Mouse (Mus musculus) MEL (cell line): ENCODE results near the gene Ascc2. TPM values are rescaled to one million over a fixed set of nuclear protein-coding genes. Genes with fewer than 3 reads are reported as not detected.
A peak's percentile ranks its signal among the peaks of the same experiment; 100 is the strongest.

Experiments
- DNase-seq: peaks from one replicate; pipeline ENCODE4 v3.0.0; 2011; ENCODE audit warnings: low read depth, low spot score
- H3K27ac ChIP-seq: 2 replicates; pipeline ENCODE4 v1.5.1; 2012; ENCODE audit warnings: low read depth, mild to moderate bottlenecking, control low read depth, low read length, moderate library complexity; ENCODE audit not compliant: control insufficient read depth
- H3K27me3 ChIP-seq, 2 experiments: fragments of 150-350 bp in 1 of 2; sonication (generic) in 1 of 2; 2 replicates each; pipeline ENCODE4 v1.6.1; 2012; ENCODE audit warnings: low read length in 2 of 2, mild to moderate bottlenecking in 2 of 2, improper control_type of control experiment in 1 of 2, moderate library complexity in 1 of 2; ENCODE audit not compliant: insufficient read depth in 2 of 2, control insufficient read depth in 1 of 2
- H3K36me3 ChIP-seq, 2 experiments: 2 replicates each; pipeline ENCODE4 v1.6.1; 2012 to 2014; ENCODE audit warnings: low read length in 2 of 2, improper control_type of control experiment in 1 of 2, inconsistent platforms in 1 of 2, mild to moderate bottlenecking in 1 of 2; ENCODE audit not compliant: insufficient read depth in 2 of 2, control insufficient read depth in 1 of 2
- H3K4me1 ChIP-seq, 2 experiments: fragments of 150-350 bp in 1 of 2; sonication (generic) in 1 of 2; 2 replicates each; pipeline ENCODE4 v1.6.1; 2012; ENCODE audit warnings: low read length in 2 of 2, improper control_type of control experiment in 1 of 2, mild to moderate bottlenecking in 1 of 2; ENCODE audit not compliant: insufficient read depth in 2 of 2, control insufficient read depth in 1 of 2
- H3K4me3 ChIP-seq, 2 experiments: fragments of 150-350 bp in 1 of 2; sonication (generic) in 1 of 2; 2 replicates each; pipeline ENCODE4 v1.5.1; 2012; ENCODE audit warnings: low read depth in 2 of 2, low read length in 2 of 2, mild to moderate bottlenecking in 2 of 2, moderate library complexity in 2 of 2, control low read depth in 1 of 2, improper control_type of control experiment in 1 of 2; ENCODE audit not compliant: control insufficient read depth in 1 of 2, insufficient read depth in 1 of 2
- H3K79me2 ChIP-seq: 2 replicates; pipeline ENCODE4 v1.6.1; 2012; ENCODE audit warnings: mild to moderate bottlenecking, low read length, moderate library complexity; ENCODE audit not compliant: control insufficient read depth, poor library complexity, insufficient read depth
- H3K9ac ChIP-seq: 2 replicates; pipeline ENCODE4 v1.6.1; 2012; ENCODE audit warnings: low read depth, mild to moderate bottlenecking, control low read depth, low read length, moderate library complexity; ENCODE audit not compliant: control insufficient read depth, poor library complexity, severe bottlenecking
- H3K9me3 ChIP-seq: fragments of 150-350 bp; sonication (generic); replicated peaks from 2 replicates; pipeline ENCODE4 v1.6.1; 2012; ENCODE audit warnings: mild to moderate bottlenecking, low read length, improper control_type of control experiment, moderate library complexity; ENCODE audit not compliant: insufficient read depth
- BHLHE40 ChIP-seq: IDR thresholded peaks from 2 replicates; pipeline ENCODE4 v1.6.1; 2012; ENCODE audit warnings: low read depth, mild to moderate bottlenecking, inconsistent platforms, low read length, improper control_type of control experiment, borderline replicate concordance
- E2F4 ChIP-seq: IDR thresholded peaks from 2 replicates; pipeline ENCODE4 v1.6.1; 2011; ENCODE audit warnings: low read depth, low read length, improper control_type of control experiment, borderline replicate concordance
- EP300 ChIP-seq, 2 experiments: IDR thresholded peaks; 2 replicates each; pipeline ENCODE4 v1.6.1; 2011; ENCODE audit warnings: improper control_type of control experiment in 2 of 2, low read length in 2 of 2, low read depth in 1 of 2, mild to moderate bottlenecking in 1 of 2
- GATA1 ChIP-seq: IDR thresholded peaks from 2 replicates; pipeline ENCODE4 v1.6.1; 2011; ENCODE audit warnings: low read depth, low read length, improper control_type of control experiment
- MAFK ChIP-seq: IDR thresholded peaks from 2 replicates; pipeline ENCODE4 v1.6.1; 2011; ENCODE audit warnings: low read depth, mild to moderate bottlenecking, low read length, improper control_type of control experiment, borderline replicate concordance
- MYC ChIP-seq: IDR thresholded peaks from 2 replicates; pipeline ENCODE4 v1.6.1; 2011; ENCODE audit warnings: low read depth, mild to moderate bottlenecking, low read length, improper control_type of control experiment, moderate library complexity
- POLR2A ChIP-seq, 2 experiments: IDR thresholded peaks; 2 replicates each; pipeline ENCODE4 v1.6.1; 2011 to 2012; ENCODE audit warnings: low read length in 2 of 2, mild to moderate bottlenecking in 2 of 2, control low read depth in 1 of 2, improper control_type of control experiment in 1 of 2, low read depth in 1 of 2, moderate library complexity in 1 of 2; ENCODE audit not compliant: control insufficient read depth in 1 of 2, insufficient read depth in 1 of 2, poor library complexity in 1 of 2
- POLR2AphosphoS2 ChIP-seq: IDR thresholded peaks from 2 replicates; pipeline ENCODE4 v1.6.1; 2011; ENCODE audit warnings: low read length, improper control_type of control experiment
- POLR2AphosphoS5 ChIP-seq: IDR thresholded peaks from 2 replicates; pipeline ENCODE4 v1.6.1; 2012; ENCODE audit warnings: low read depth, borderline replicate concordance, mild to moderate bottlenecking, inconsistent platforms, low read length, moderate library complexity, mixed read lengths
- RCOR1 ChIP-seq: IDR thresholded peaks from 2 replicates; pipeline ENCODE4 v1.6.1; 2012; ENCODE audit warnings: low read depth, mild to moderate bottlenecking, inconsistent platforms, low read length, improper control_type of control experiment
- SIN3A ChIP-seq: IDR thresholded peaks from 2 replicates; pipeline ENCODE4 v1.6.1; 2012; ENCODE audit warnings: low read length, improper control_type of control experiment, inconsistent platforms
- SMC3 ChIP-seq: IDR thresholded peaks from 2 replicates; pipeline ENCODE4 v1.6.1; 2011; ENCODE audit warnings: low read depth, low read length, improper control_type of control experiment
- TAL1 ChIP-seq: IDR thresholded peaks from 2 replicates; pipeline ENCODE4 v1.6.1; 2012; ENCODE audit warnings: mild to moderate bottlenecking, inconsistent platforms, low read length, moderate library complexity, mixed read lengths
- TCF12 ChIP-seq: IDR thresholded peaks from 2 replicates; pipeline ENCODE4 v1.6.1; 2014; ENCODE audit warnings: low read depth, mild to moderate bottlenecking, inconsistent platforms, low read length, improper control_type of control experiment, moderate library complexity
- ZKSCAN1 ChIP-seq: IDR thresholded peaks from 2 replicates; pipeline ENCODE4 v1.6.1; 2012; ENCODE audit warnings: low read depth, mild to moderate bottlenecking, inconsistent platforms, low read length, improper control_type of control experiment, moderate library complexity
- polyA plus RNA-seq, 2 experiments: library from polyadenylated mRNA; stranded (reverse) in 1 of 2; unstranded in 1 of 2; fragments of >175 nt in 1 of 2; fragments of >200 nt in 1 of 2; gene quantifications; 2 replicates each; pipeline versions ENCODE4 v1.2.1 to v1.2.4; 2012; ENCODE audit warnings: low replicate concordance in 2 of 2, low read depth in 1 of 2; ENCODE audit not compliant: insufficient read length in 2 of 2, insufficient read depth in 1 of 2, missing spikeins in 1 of 2
- total RNA-seq: library from RNA; depleted of rRNA; stranded (reverse); fragments of 300-350 nt; gene quantifications from 2 replicates; pipeline ENCODE4 v1.2.3, GENCODE M21; 2012

The Ascc2 gene
- total and polyA plus RNA-seq, 3 experiments: 27.5 to 98.2 (median 43.5) TPM

DNA sequence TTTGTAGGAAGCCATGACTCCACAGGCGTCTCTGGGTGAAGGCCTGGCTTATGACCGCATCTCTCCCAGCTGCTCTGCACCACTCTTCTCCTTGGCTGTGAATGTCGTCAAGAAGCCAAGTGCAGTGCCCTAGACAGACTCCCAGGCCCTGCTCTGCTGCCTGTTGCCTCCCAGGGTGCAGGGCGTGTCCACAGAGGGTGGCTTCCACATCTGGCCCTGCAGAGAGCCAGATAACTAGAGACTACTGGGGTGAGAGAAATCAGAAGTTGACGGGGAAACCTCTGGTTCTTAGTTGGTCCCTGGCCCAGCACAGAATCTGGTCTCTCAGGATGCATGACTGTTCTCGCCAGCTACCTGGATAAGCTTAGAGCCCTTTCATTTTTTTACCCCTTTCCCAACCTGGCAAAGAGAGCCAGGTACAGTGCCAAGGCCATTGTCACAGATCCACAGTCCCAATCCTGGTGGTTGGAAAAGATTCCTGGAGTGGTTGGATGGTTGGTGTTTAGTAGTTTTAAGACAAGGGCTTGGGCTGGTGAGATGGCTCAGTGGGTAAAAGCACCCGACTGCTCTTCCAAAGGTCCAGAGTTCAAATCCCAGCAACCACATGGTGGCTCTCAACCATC, 39.8 kb downstream of the Ascc2 start:
- H3K4me1 ChIP-seq: peaks cover 0 to 6% of the 10 kb centered on the region in 2 experiments; a peak in 2 of 4 replicates
- H3K79me2 ChIP-seq: no peaks in the 10 kb centered on the region
- H3K9ac ChIP-seq: no peak overlapping the region
- no peaks in the 10 kb centered on the region for H3K9me3 ChIP-seq
- H3K27me3 ChIP-seq: no peaks in the 10 kb centered on the region
- H3K4me3 ChIP-seq: no peak overlapping the region
- H3K27ac ChIP-seq: no peak overlapping the region
- DNase-seq: peak; percentile 90
- peak; percentile 54 for TF ChIP-seq TCF12
- peak; percentile 79 for TF ChIP-seq RCOR1
- no peak for TF ChIP-seq BHLHE40
- no peak for TF ChIP-seq POLR2AphosphoS5
- TF ChIP-seq SIN3A: no peak
- peak; percentile 33 to 63; a peak in 2 of 4 replicates for TF ChIP-seq EP300 (IDR thresholded peaks at IDR 0.05; ENCODE audit: low read depth in 1 of 2, low read length in 2 of 2)
- peak; percentile 66 for TF ChIP-seq TAL1
- peak; percentile 42; the same call in 1 of the 2 replicates for TF ChIP-seq GATA1
- peak; percentile 20; the same call in 1 of the 2 replicates for TF ChIP-seq SMC3
- H3K36me3 ChIP-seq: peaks cover 6% of the 10 kb centered on the region in 2 experiments; a peak in 3 of 4 replicates

DNA sequence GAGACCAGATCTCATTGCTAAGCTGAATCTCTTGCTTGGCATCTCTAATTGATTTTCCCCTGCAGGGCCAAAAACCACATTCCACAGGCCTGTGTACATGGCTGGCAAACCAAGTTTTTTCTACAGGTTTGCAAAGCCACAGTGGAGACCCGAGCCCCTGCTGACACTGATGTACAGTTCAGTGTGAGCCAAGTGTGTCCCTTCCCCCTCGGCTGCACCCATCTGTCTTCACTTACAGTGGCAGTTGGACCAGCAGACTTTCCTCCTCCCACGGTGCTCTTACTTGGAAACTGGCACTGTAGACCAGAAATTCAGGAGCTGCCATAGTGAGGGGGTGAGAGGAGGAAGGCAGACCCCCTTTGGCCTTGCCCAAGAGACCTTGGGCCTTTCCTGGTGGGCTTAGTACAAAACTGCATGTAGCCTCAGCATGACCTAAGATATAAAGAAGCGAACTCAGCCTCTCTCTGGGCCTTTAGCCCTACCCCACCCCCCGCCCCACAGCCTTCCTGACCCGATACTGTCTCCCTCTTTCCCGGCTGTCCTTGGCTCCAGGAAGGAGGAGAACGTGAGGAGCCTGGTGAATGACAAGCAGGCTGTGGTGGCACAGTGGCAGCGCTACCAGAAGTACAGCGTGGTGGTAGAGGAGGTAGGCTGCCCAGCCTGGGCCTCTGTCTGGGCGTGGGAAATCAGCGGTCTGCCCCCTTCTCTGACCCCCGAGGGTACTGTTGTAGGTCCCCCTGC, 41.3 kb downstream of the Ascc2 start:
- DNase-seq: no peak
- no peak overlapping the region for H3K4me3 ChIP-seq
- no peaks in the 10 kb centered on the region for H3K79me2 ChIP-seq
- no peak overlapping the region for H3K27ac ChIP-seq
- no peaks in the 10 kb centered on the region for H3K27me3 ChIP-seq
- peaks cover 0 to 6% of the 10 kb centered on the region in 2 experiments; a peak in 2 of 4 replicates for H3K4me1 ChIP-seq
- H3K9ac ChIP-seq: no peak overlapping the region
- TF ChIP-seq MAFK: no peak
- TF ChIP-seq ZKSCAN1: no peak
- TF ChIP-seq POLR2AphosphoS2: no peak
- no peak for TF ChIP-seq E2F4
- no peak for TF ChIP-seq MYC
- no peak for TF ChIP-seq RCOR1
- TF ChIP-seq EP300 (IDR thresholded peaks at IDR 0.05; ENCODE audit: low read depth in 1 of 2, low read length in 2 of 2): no peak
- TF ChIP-seq POLR2A (IDR thresholded peaks at IDR 0.05; ENCODE audit: control insufficient read depth in 1 of 2, insufficient read depth in 1 of 2, low read depth in 1 of 2, low read length in 2 of 2, poor library complexity in 1 of 2): no peak
- no peaks in the 10 kb centered on the region for H3K9me3 ChIP-seq
- H3K36me3 ChIP-seq: peaks cover 6% of the 10 kb centered on the region in 2 experiments; a peak in 2 of 4 replicates
